Mouse (Mus musculus) ES-E14 (cell line): ENCODE measurements at regions not wholly inside any gene's neighbourhood (a gene's known extent, or its start where the extent isn't known, plus 50 kb on each side); places are given as distances from the start of the nearest gene placed in this dataset.
A peak's percentile ranks its signal among the peaks of the same experiment; 100 is the strongest.

Experiments used
- DNase-seq: peaks from one replicate; pipeline ENCODE4 v3.0.0-alpha.2; 2013; ENCODE audit warnings: low read depth, low spot score
- H3K27ac ChIP-seq: 2 replicates; pipeline ENCODE4 v1.5.1; 2012; ENCODE audit warnings: low read depth, mild to moderate bottlenecking, low read length, moderate library complexity, mixed read lengths; ENCODE audit not compliant: poor library complexity, insufficient read depth, severe bottlenecking
- H3K36me3 ChIP-seq: 2 replicates; pipeline ENCODE4 v1.6.1; 2012; ENCODE audit warnings: mild to moderate bottlenecking, low read length, moderate library complexity, mixed read lengths; ENCODE audit not compliant: control insufficient read depth, poor library complexity, insufficient read depth, severe bottlenecking
- H3K4me1 ChIP-seq, 2 experiments: fragments of 150-350 bp in 1 of 2; sonication (generic) in 1 of 2; 2 replicates each; pipeline ENCODE4 v1.6.1; 2012; ENCODE audit warnings: low read length in 2 of 2, mild to moderate bottlenecking in 1 of 2, mixed read lengths in 1 of 2; ENCODE audit not compliant: control insufficient read depth in 2 of 2, insufficient read depth in 2 of 2, poor library complexity in 1 of 2
- H3K4me3 ChIP-seq, 2 experiments: fragments of 150-350 bp in 1 of 2; sonication (generic) in 1 of 2; 2 replicates each; pipeline ENCODE4 v1.5.1; 2012; ENCODE audit warnings: low read length in 2 of 2, low read depth in 1 of 2, mild to moderate bottlenecking in 1 of 2, mixed read lengths in 1 of 2; ENCODE audit not compliant: insufficient read depth in 1 of 2, poor library complexity in 1 of 2, severe bottlenecking in 1 of 2
- H3K9ac ChIP-seq: 2 replicates; pipeline ENCODE4 v1.6.1; 2012; ENCODE audit warnings: low read depth, mild to moderate bottlenecking, low read length, mixed read lengths; ENCODE audit not compliant: poor library complexity, insufficient read depth, severe bottlenecking
- H3K9me3 ChIP-seq: fragments of 150-350 bp; sonication (generic); 2 replicates; pipeline ENCODE4 v1.6.1; 2012; ENCODE audit warnings: low read depth, mild to moderate bottlenecking, low read length; ENCODE audit not compliant: control insufficient read depth, insufficient read depth
- CHD2 ChIP-seq: IDR thresholded peaks from 2 replicates; pipeline ENCODE4 v1.6.1; 2014; ENCODE audit warnings: mild to moderate bottlenecking, low read depth, low read length, inconsistent platforms
- HCFC1 ChIP-seq: IDR thresholded peaks from 2 replicates; pipeline ENCODE4 v1.6.1; 2012; ENCODE audit warnings: low read length, inconsistent platforms, borderline replicate concordance; ENCODE audit not compliant: insufficient read depth
- MAFK ChIP-seq: IDR thresholded peaks from 2 replicates; pipeline ENCODE4 v1.6.1; 2014; ENCODE audit warnings: mild to moderate bottlenecking, low read depth, low read length, inconsistent platforms; ENCODE audit not compliant: insufficient read depth
- ZC3H11A ChIP-seq: IDR thresholded peaks from 2 replicates; pipeline ENCODE4 v1.6.1; 2012; ENCODE audit warnings: low read depth, mild to moderate bottlenecking, inconsistent platforms, low read length, borderline replicate concordance
- ZNF384 ChIP-seq: IDR thresholded peaks from 2 replicates; pipeline ENCODE4 v1.6.1; 2012; ENCODE audit warnings: low read depth, low read length, inconsistent platforms
- in situ Hi-C, 2 experiments: fragments of 600-800 bp; cut with MboI; formaldehyde crosslinking; loops; one replicate each; pipeline ENCODE4 v1.15.1; 2025; ENCODE audit warnings: low sequenced_read_pairs in 2 of 2, inconsistent platforms in 1 of 2; ENCODE audit not compliant: unreplicated experiment in 2 of 2

GRCm38 (mm10) chr9:78782860-78783259 lies 167.5 kb downstream of the Cd109 start:
- no peak for DNase-seq
- no peaks in the 10 kb centered on the region for H3K36me3 ChIP-seq
- H3K4me1 ChIP-seq = no peaks in the 10 kb centered on the region
- H3K9ac ChIP-seq = no peak overlapping the region
- no peak overlapping the region for H3K27ac ChIP-seq
- no peak overlapping the region for H3K4me3 ChIP-seq
- TF ChIP-seq MAFK (no peak), ZC3H11A (no peak), HCFC1 (no peak)
- in situ Hi-C loops = no loop called here
- no peaks in the 10 kb centered on the region for H3K9me3 ChIP-seq

DNA sequence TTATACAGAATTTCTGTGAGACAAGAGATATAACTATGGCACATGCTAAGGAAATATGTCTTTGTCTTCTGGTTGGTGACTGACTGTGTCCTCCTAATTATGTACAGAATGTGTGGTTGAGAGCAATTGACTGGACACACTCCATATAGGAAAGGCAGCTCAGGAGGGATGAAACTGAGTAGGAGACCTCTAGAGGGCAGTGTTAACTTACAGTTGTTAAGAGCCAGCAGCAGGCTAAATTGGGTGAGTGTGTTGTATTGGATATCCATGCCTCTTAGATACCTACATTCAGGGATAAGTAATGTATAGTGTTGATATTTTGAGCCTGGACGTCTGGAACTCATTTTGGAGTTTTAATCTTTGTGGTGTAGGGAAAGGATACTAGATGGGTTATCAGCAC lies 172.5 kb downstream of the Cd109 start:
- no peak overlapping the region for H3K4me3 ChIP-seq

GRCm38 (mm10) chr9:78789703-78790102 lies 174.4 kb downstream of the Cd109 start:
- H3K9me3 ChIP-seq = no peaks in the 10 kb centered on the region
- no peak for DNase-seq
- H3K4me3 ChIP-seq = no peak overlapping the region
- H3K9ac ChIP-seq = no peak overlapping the region
- no peaks in the 10 kb centered on the region for H3K4me1 ChIP-seq
- in situ Hi-C loops = no loop called here
- no peak for TF ChIP-seq MAFK
- no peaks in the 10 kb centered on the region for H3K36me3 ChIP-seq
- H3K27ac ChIP-seq = no peak overlapping the region

More for the DNA sequence above, 172.5 kb downstream of the Cd109 start:
- no peaks in the 10 kb centered on the region for H3K4me1 ChIP-seq
- no peak for TF ChIP-seq MAFK
- TF ChIP-seq CHD2 = no peak
- TF ChIP-seq ZC3H11A = peak; percentile 42; the same call in 1 of the 2 replicates
- no peak for TF ChIP-seq ZNF384
- DNase-seq = peak; percentile 42
- no peak overlapping the region for H3K27ac ChIP-seq
- in situ Hi-C loops = no loop called here
- no peaks in the 10 kb centered on the region for H3K36me3 ChIP-seq
- H3K9me3 ChIP-seq = no peaks in the 10 kb centered on the region
- no peak overlapping the region for H3K9ac ChIP-seq

DNA sequence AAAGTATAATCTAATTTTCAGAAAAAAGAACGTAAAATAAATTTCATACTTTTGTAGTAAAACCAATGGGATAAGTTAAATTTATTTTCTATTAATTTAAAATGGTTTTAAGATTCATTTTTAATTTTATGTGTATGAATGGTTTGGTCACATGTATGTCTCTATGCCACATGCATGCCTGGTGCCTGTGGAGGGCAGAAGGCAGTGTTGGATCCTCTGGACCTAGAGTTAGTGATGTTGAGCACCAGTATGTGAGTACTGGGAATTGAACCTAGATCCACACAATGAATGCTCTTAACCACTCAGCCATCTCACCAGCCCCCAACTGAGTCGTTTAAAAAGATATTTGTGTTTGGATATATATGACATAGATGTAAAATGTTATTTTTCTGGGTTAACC lies 174.8 kb downstream of the Cd109 start:
- H3K4me3 ChIP-seq = no peak overlapping the region
- no peaks in the 10 kb centered on the region for H3K4me1 ChIP-seq
- in situ Hi-C loops = no loop called here
- no peak overlapping the region for H3K9ac ChIP-seq
- no peak for TF ChIP-seq ZC3H11A
- no peak for TF ChIP-seq HCFC1
- H3K9me3 ChIP-seq = no peaks in the 10 kb centered on the region
- no peak for DNase-seq
- H3K36me3 ChIP-seq = no peaks in the 10 kb centered on the region
- H3K27ac ChIP-seq = no peak overlapping the region

DNA sequence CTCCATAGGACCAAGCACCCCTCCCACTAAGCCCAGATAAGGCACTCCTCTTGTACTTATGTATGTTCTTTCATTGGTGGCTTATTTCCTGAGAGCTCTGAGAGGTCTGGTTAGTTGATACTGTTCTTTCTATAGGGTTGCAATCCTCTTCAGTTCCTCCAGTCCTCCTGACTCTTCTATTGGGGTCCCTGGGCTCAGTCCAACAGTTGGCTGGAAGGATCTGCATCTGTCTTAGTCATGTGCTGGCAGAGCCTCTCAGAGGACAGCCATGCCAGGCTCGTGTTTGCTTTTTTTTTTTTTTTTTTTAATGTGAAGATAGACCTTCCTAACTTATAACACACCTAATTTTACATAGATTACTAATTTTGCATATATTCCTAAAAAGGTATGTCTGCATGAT lies 180.5 kb downstream of the Cd109 start:
- H3K9ac ChIP-seq = no peak overlapping the region
- no peak for DNase-seq
- in situ Hi-C loops = no loop called here
- H3K4me1 ChIP-seq = no peaks in the 10 kb centered on the region
- no peak overlapping the region for H3K4me3 ChIP-seq
- no peak for TF ChIP-seq ZNF384
- no peak for TF ChIP-seq HCFC1
- TF ChIP-seq ZC3H11A = no peak
- TF ChIP-seq MAFK = no peak
- no peaks in the 10 kb centered on the region for H3K36me3 ChIP-seq
- no peak overlapping the region for H3K27ac ChIP-seq
- H3K9me3 ChIP-seq = no peaks in the 10 kb centered on the region
